Mouse (Mus musculus) left cerebral cortex, adult 18-20 months (tissue): Measurements from ENCODE around the gene Tmem11. TPM values are rescaled to one million over a fixed set of nuclear protein-coding genes. Genes with fewer than 3 reads are reported as not detected.
A peak's percentile ranks its signal among the peaks of the same experiment; 100 is the strongest.
"Not testable (repeated sequence)": the region's sequence is repeated elsewhere in the genome, so short reads cannot be mapped to it uniquely, and the experiment has no call there.

ENCODE experiments used
- DNase-seq, 2 experiments: peaks; one replicate each; pipeline ENCODE4 v3.0.0; 2021 to 2022; ENCODE audit warnings: low spot score in 2 of 2, mixed read lengths in 1 of 2
- total RNA-seq, 2 experiments: library from RNA; stranded (reverse); gene quantifications; 2 replicates each; pipeline ENCODE4 v1.2.3; 2021

The Tmem11 gene
- total RNA-seq, 2 experiments from 2014 or later = 28.1 to 29.7 TPM

- no peak for DNase-seq
Measured at GRCm38 (mm10) chr11:60889861-60890260, 10.8 kb upstream of the Tmem11 start.

GRCm38 (mm10) chr11:60886986-60887385 is 7.9 kb upstream of the Tmem11 start:
- not testable (repeated sequence) for DNase-seq

GRCm38 (mm10) chr11:60882386-60882785 is 3.3 kb upstream of the Tmem11 start:
- no peak for DNase-seq

GRCm38 (mm10) chr11:60880559-60880958 is 1.5 kb upstream of the Tmem11 start:
- DNase-seq = no peak

GRCm38 (mm10) chr11:60879423-60879822 is 351 bp upstream of the Tmem11 start:
- peak; percentile 34 to 40 for DNase-seq

GRCm38 (mm10) chr11:60878056-60878612 is 938 bp downstream of the Tmem11 start:
- DNase-seq = peak in 1 of 2 experiments; percentile 31

GRCm38 (mm10) chr11:60873101-60873500 is 6.0 kb downstream of the Tmem11 start:
- no peak for DNase-seq

GRCm38 (mm10) chr11:60871409-60871808 is 7.7 kb downstream of the Tmem11 start:
- no peak for DNase-seq

- DNase-seq = not testable (repeated sequence)
Measured at GRCm38 (mm10) chr11:60869471-60869870, 9.6 kb downstream of the Tmem11 start.

GRCm38 (mm10) chr11:60867904-60868303 is 11.2 kb downstream of the Tmem11 start:
- DNase-seq = no peak

- no peak for DNase-seq
Measured at GRCm38 (mm10) chr11:60867456-60867855, 11.6 kb downstream of the Tmem11 start.

- no peak for DNase-seq
Measured at GRCm38 (mm10) chr11:60866021-60866420, 13.1 kb downstream of the Tmem11 start.

GRCm38 (mm10) chr11:60864916-60865315 is 14.2 kb downstream of the Tmem11 start:
- DNase-seq = no peak

GRCm38 (mm10) chr11:60864166-60864565 is 14.9 kb downstream of the Tmem11 start:
- no peak for DNase-seq

- no peak for DNase-seq
Measured at GRCm38 (mm10) chr11:60863196-60863595, 15.9 kb downstream of the Tmem11 start.

GRCm38 (mm10) chr11:60861993-60862392 is 17.1 kb downstream of the Tmem11 start:
- no peak for DNase-seq

GRCm38 (mm10) chr11:60856587-60856986 is 22.5 kb downstream of the Tmem11 start:
- DNase-seq = peak in 1 of 2 experiments; percentile 15

GRCm38 (mm10) chr11:60845415-60845814 is 33.7 kb downstream of the Tmem11 start:
- no peak for DNase-seq

GRCm38 (mm10) chr11:60843412-60843811 is 35.7 kb downstream of the Tmem11 start:
- DNase-seq = no peak

- no peak for DNase-seq
Measured at GRCm38 (mm10) chr11:60841467-60842200, 37.4 kb downstream of the Tmem11 start.

- DNase-seq = no peak
Measured at GRCm38 (mm10) chr11:60837644-60838406, 41.2 kb downstream of the Tmem11 start.

- no peak for DNase-seq
Measured at GRCm38 (mm10) chr11:60836897-60837296, 42.2 kb downstream of the Tmem11 start.
